Mouse (Mus musculus): ENCODE results near the gene Atp10a.

Gene Atp10a

DNA sequence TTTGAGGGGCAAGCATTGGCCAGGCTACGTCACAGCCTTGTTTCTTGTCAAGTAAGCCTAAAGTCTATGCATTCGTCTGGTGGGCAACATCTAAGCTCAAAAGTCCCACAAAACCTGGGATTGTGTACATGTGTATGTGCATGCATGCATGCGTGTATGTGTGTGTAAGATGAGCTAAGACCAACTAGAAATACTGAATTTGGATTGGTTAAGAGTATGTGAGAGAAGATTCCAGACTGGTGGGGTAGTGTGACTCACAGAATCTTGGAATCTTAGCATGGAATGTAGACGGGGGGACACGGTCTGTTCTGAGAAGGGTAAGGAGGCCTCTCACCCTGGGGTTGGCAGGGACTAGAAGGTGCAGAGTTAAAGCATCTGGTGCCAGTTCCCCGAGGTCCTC is at the start of gene Atp10a:
Gene Atp10a (plus strand): TSS at position 301 of the 400 bp plus-strand sequence.
- in situ Hi-C loops (cut with MboI, MseI): no loop called here

DNA sequence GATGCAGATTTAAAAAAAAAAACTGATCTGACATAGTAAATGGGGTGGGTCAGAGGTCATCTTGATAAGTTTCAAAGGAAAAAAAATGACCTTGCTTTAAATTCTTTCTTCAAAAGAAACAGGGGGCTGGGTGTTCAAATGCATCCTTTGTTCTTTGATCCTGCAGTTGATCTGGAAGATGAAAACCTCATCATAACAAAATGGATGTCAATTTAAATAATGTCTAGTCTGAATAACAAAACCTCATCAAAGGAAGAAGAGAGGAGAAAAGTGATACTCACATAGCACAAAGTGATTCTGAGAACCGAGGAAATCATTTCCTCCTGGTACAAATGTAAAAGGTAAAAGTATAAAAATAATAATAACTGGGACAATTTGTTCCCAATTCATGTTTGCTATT is 37.9 kb upstream of the Atp10a start:
- in situ Hi-C loops (cut with MboI, MseI): no loop called here

DNA sequence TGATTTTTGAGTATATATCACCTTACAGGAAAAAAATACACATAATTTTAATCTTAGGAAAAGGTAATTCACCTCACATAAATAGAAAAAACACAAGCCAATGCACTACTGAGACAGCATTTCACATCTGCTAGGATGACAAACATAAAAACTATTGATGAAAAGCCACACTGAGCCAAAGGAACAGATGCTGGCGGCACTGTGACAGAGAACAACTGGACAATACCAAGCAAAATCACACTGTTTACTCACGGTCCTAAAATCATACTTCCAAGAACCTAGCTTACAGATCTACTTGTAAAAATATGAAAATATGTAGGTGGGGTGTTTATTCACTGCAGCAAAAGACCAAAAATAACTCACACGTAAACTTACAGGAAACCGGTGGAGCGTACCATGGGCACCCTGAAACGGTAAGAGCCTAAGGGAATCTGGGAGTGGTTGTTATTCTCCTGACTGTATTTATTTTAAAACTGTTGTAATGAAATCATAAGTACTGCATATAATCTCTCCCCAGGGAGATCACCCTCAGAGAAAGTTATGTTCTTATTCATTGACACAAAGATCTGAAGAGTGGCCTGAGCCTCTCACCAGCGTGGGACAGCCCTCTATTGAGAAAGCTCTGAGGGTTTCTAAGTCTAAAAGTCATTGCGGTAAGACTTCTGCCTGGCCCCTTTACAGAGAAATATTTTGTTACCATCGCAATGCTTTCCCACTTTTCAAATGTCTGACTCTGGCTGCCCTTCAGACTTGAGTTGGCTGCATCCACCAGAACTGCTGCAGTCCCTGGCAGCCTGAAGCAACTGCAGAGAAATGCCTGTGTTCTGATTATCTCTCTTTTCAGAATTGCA is 29.4 kb upstream of the Atp10a start:
- in situ Hi-C loops (cut with MboI, MseI): no loop called here

DNA sequence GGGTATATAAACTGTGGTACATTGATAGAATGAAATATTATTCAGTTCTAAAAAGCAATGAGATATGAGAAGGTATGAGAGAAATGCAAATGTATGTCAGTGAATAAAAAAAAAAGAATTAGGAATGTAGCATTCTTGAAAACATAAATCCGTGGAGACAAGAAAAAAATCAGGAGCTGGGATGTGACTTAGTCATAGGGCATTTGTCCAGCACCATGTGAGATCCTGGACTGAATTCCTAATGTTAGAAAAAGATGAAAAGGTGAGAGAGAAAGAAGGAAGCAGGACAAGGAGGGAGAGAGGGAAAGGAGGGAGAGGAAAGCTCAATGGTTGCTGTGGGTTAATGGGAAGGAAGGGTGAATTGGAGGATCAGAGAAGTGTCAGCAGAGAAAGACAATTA is 28.6 kb upstream of the Atp10a start:
- in situ Hi-C loops (cut with MboI, MseI): no loop called here

DNA sequence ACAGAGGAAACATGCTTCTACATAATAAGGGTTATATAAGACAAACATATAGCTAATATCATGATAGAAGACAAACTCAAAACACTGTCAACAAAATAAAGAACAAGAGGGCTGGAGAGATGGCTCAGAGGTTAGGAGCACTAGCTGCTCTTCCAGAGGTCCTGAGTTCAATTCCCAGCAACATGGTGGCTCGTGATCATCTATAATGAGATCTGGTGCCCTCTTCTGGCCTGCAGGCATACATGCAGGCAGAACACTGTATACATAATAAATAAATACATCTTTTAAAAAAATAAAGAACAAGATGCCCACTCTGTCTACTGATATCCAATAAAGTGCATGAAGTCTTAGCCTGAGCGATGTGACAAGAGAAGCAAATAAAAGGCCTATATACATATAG is 26.7 kb upstream of the Atp10a start:
- in situ Hi-C loops (cut with MboI, MseI): no loop called here

DNA sequence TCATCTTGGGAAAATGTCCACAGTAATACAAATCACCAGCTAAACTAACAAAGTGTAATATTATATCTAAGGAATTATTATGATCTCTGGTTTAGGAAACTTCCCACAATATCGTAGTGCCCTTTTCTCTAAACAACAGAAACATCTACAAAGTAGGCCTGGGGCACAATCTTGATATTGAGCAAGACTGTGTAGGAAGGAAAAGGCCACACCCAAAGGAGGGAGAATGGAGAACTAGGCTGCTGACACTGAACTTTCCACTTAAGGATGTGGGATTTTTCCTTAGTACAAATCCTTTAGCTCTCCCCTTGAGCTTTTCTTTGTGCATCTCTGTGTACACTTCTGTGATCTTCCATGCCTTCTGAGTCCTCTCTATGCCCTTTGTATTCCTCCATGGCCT is 22.3 kb upstream of the Atp10a start:
- in situ Hi-C loops (cut with MboI, MseI): no loop called here

- in situ Hi-C loops (cut with MboI, MseI): no loop called here
Measured at GRCm38 (mm10) chr7:58639676-58640075, 16.3 kb upstream of the Atp10a start.

- in situ Hi-C loops (cut with MboI, MseI): no loop called here
Measured at GRCm38 (mm10) chr7:58640456-58640855, 15.5 kb upstream of the Atp10a start.

DNA sequence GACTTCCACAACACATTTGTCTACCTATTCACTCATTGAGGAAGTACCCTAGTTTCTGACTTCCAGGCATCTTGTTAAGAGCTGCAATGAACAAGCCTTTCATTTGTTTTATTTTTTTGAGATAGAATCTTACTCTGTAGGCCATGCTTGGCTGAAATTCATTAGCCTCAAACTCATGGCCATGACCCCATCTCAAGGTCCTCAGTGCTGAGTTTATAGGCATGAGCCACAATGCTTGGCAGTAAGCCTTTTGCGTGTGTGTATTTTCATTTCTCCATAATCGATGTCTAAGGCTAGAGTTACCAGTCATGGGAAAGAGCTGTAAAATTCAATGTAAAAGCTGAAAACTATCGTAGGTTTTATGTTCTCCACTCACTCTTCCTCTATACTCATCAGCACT is 14.1 kb upstream of the Atp10a start:
- in situ Hi-C loops (cut with MboI, MseI): no loop called here

GRCm38 (mm10) chr7:58647404-58647803 is 8.6 kb upstream of the Atp10a start:
- in situ Hi-C loops (cut with MboI, MseI): no loop called here

GRCm38 (mm10) chr7:58657913-58658789 is 2.2 kb downstream of the Atp10a start:
- in situ Hi-C loops (cut with MboI, MseI): no loop called here

DNA sequence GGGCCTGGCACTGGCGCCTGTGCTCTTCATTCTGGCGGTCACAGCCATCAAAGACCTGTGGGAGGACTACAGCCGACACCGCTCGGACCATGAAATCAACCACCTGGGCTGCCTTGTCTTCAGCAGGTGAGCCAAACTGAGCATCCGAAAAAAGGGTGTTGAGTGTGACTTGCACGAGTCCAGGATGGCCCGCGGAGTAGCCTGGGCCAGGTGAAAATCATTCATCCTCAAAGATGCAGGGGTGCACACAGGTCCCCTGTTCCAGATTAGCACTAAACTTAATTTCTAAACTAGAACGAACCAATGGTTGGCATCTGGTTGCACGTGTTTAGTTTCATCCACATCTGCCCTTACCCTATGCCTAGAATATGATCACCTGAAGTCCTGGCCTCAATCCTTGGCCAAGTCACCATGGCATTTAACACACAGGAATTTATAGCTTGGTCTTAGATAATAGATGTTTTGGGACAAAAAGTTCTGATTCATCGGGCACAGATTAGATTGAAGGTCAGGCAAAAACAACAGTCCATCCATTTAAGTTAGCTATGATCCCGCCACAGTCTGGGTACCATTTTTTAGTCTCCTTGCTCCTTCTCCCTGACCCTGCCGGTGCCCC is 2.9 kb downstream of the Atp10a start:
- in situ Hi-C loops (cut with MboI, MseI): no loop called here

DNA sequence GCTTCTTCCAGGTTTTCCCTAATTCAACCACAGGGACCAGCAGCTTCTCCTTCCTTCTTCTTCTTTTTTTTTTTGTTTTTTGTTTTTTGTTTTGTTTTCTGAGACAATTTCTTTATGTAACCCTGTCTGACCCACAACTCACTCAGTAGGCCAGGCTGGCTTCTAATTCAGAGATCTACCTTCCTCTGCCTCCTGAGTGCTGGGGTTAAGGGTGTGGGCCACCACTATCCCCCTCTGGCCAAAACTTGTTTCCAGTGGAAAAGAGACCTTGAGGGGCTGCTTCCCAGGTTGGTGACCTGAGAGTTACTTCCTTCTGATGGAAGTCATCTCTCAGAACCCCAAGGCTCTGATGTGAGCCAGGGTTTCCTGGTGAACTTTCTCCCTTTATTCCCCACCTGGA is 4.1 kb downstream of the Atp10a start:
- in situ Hi-C loops (cut with MboI, MseI): no loop called here

DNA sequence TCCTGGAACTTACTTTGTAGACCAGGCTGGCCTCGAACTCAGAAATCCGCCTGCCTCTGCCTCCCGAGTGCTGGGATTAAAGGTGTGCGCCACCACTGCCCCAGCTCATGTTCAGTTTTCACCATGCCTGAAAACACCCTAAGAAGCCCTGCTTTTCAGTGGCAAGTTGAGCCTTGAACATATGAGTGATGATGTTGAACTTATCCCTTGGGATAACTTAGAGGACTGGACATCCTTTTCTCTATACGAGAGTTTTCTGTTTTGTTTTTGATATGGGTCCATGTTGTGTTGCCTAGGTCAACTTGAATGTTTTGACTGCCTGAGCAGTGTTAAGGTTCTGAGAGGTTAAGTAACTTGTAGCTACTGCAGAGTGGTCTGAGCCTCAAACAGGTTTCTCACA is 4.7 kb downstream of the Atp10a start:
- in situ Hi-C loops (cut with MboI, MseI): no loop called here

DNA sequence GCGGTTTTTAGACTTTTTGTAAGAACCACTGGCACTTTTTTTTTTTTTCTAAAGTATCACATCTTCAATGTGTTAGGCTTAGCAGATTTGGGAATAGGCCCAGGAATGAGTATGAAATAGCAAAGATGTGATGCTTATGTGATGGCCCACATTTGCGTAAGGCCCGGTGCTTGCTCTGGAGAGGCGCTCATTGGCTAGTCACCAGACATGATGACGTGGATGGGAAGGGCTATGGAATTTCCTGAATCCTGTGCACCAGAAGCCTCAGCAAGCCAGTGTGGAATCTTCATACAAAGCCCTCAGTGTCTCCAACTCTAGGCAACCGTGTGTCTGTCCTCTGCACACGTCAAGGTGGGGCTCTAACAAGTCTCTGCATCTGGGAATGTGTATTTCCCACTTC is 5.1 kb downstream of the Atp10a start:
- in situ Hi-C loops (cut with MboI, MseI): no loop called here

GRCm38 (mm10) chr7:58668617-58669016 is 12.7 kb downstream of the Atp10a start:
- in situ Hi-C loops (cut with MboI, MseI): no loop called here

DNA sequence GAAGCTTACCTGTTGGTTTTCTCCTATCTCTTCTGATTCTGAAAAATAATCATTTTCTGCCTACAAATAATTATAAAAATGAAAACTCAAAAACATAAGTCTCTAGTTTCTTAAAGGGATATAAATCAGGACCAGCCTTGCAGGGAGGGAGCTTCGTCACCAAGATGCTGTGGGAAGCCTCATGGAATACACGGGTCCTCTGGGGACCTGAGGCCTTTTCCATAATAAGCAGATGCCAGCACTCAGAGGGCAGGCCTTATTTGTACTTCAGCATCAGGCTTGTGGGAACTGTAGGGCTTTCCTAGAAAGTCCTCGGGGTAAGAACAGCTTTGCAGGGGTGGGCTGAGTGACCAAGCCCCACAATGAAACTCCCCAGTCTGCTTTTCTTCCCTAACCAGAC is 20.1 kb downstream of the Atp10a start:
- in situ Hi-C loops (cut with MboI, MseI): loop anchor here (10.0 kb wide), 1 partner anchor 281 kb away; no protein-coding TSS in a partner anchor

- in situ Hi-C loops (cut with MboI, MseI): loop anchor here (10.0 kb wide), 1 partner anchor 282 kb away; no protein-coding TSS in a partner anchor
Measured at GRCm38 (mm10) chr7:58677111-58677805, 21.3 kb downstream of the Atp10a start.

GRCm38 (mm10) chr7:58685967-58686366 is 30.0 kb downstream of the Atp10a start:
- in situ Hi-C loops (cut with MboI, MseI): no loop called here

- in situ Hi-C loops (cut with MboI, MseI): no loop called here
Measured at GRCm38 (mm10) chr7:58686573-58686972, 30.6 kb downstream of the Atp10a start.

- in situ Hi-C loops (cut with MboI, MseI): no loop called here
Measured at GRCm38 (mm10) chr7:58686997-58687396, 31.0 kb downstream of the Atp10a start.
